Mouse (Mus musculus): ENCODE measurements around the gene Slc38a6. TPM values are rescaled to one million over a fixed set of nuclear protein-coding genes. Genes with fewer than 3 reads are reported as not detected.
A peak's percentile ranks its signal among the peaks of the same experiment; 100 is the strongest.

The Slc38a6 gene
- polyA plus RNA-seq, 2 experiments = 13.1 to 37.6 TPM

DNA sequence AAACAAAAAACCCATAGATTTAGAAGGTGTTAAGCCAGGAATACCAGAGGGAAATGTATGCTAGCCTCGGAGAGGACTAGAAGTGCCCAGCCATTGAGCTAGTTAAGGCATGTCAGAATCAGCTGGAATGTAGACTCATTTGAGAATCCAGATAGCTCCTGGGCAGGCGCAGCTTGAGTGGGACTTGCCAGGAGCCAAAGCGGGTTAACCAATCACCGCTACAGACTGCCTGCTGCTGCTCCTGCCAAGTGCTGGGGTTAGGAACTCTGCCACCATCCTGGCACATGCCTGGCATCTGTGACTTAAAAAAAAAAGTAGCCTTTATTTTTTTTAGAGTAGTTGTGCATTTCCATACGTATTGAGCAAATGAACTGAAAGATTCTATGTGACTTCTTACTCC is 66.8 kb downstream of the Slc38a6 start:
- no peaks in the 10 kb centered on the region for H3K27me3 ChIP-seq (ENCODE audit: control insufficient read depth, insufficient read depth, low read length)
- 0 out of 2 replicates have a peak, but pooled peaks cover 4% of the 10 kb centered on the region for H3K36me3 ChIP-seq (ENCODE audit: control insufficient read depth, insufficient read depth, low read length)
- no peak overlapping the region for H3K4me2 ChIP-seq (replicated peaks; ENCODE audit: low read depth, low read length, severe bottlenecking)
- no peak overlapping the region for H3K9ac ChIP-seq (ENCODE audit: low read depth, low read length, severe bottlenecking)
- H3K9me3 ChIP-seq (ENCODE audit: control insufficient read depth, low read length) = 0 out of 2 replicates have a peak, but pooled peaks cover 1% of the 10 kb centered on the region
- DNase-seq (ENCODE audit: low spot score) = no peak
- H3K4me1 ChIP-seq (ENCODE audit: control insufficient read depth, insufficient read depth, low read length) = peaks cover 37% of the 10 kb centered on the region
- no peak overlapping the region for H3K4me3 ChIP-seq (replicated peaks; ENCODE audit: low read length)
- ATAC-seq (ENCODE audit: low FRiP score, low read depth) = no peak
- no peak overlapping the region for H3K27ac ChIP-seq (replicated peaks; ENCODE audit: low read depth, low read length)
- WGBS = 66% methylated on average over 5 of the region's 5 CpGs
- no peak for TF ChIP-seq POLR2A (IDR thresholded peaks at IDR 0.05; ENCODE audit: borderline replicate concordance, extremely low read depth, insufficient read depth, insufficient read length)

DNA sequence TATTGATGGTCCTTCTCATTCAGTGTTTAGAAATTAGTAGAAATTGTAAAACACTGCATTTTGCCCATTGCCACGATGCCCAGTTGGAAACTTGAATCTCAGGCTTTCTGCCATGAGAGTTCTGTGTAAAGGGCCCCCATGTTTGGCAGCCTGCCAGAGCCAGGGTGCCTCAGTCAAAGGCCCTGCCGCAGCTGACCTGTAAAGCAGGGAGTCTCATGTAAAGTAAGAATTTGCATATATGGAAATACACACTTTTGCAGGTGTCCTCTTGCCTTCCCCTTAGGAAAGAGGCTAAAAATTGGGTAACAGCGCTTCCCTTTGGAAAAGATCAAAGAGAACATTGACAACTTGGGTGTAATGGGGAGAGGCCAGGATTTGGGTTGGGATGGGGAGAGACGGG is 67.9 kb downstream of the Slc38a6 start:
- Histone ChIP-seq H3K27me3 (ENCODE audit: control insufficient read depth, insufficient read depth, low read length) (no peaks in the 10 kb centered on the region), H3K27ac (replicated peaks; ENCODE audit: low read depth, low read length) (no peak overlapping the region), H3K4me2 (replicated peaks; ENCODE audit: low read depth, low read length, severe bottlenecking) (no peak overlapping the region), H3K9ac (ENCODE audit: low read depth, low read length, severe bottlenecking) (no peak overlapping the region), H3K9me3 (ENCODE audit: control insufficient read depth, low read length) (0 out of 2 replicates have a peak, but pooled peaks cover 3% of the 10 kb centered on the region), H3K36me3 (ENCODE audit: control insufficient read depth, insufficient read depth, low read length) (0 out of 2 replicates have a peak, but pooled peaks cover under 1% of the 10 kb centered on the region), H3K4me1 (ENCODE audit: control insufficient read depth, insufficient read depth, low read length) (peaks cover 37% of the 10 kb centered on the region), H3K4me3 (replicated peaks; ENCODE audit: low read length) (no peak overlapping the region)
- DNase-seq (ENCODE audit: low spot score) (no peak), ATAC-seq (ENCODE audit: low FRiP score, low read depth) (no peak)
- WGBS = 29% methylated on average over 4 of the region's 4 CpGs
- no peak for TF ChIP-seq POLR2A (IDR thresholded peaks at IDR 0.05; ENCODE audit: borderline replicate concordance, extremely low read depth, insufficient read depth, insufficient read length)

DNA sequence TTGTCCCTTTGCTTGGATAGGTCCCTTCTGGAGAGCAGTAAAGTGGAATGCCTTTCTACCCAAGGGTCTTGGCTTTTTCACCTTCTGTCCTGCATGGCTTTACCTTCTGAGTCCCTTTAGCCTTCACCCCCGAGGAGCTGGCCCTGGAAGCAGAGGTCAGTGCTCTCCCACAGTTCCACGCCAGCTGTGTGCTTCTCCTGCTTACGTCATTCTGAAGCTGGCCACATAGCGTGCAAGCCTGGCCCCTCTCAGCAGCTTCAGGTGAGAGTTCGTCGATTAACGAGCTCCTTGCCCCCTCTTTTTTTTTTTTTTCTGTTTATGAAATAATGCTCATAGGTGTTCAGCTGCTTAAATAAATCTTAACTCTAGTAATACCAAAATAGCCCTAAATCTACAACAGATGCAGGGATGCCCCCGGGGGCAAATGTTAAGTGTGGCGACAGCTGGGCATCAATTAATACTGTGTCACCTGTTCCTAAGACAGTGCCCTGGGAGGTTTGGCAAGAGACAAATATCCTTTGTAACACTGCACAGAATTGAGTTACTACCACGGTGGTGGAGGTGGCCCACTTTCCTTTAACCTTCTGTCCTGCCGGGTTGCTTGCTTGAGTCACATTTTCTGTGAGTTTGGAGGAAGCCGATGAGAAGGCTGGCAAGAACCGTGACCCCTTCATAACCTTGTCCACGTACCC is 68.7 kb downstream of the Slc38a6 start:
- Histone ChIP-seq H3K9me3 (ENCODE audit: control insufficient read depth, low read length) (0 out of 2 replicates have a peak, but pooled peaks cover 3% of the 10 kb centered on the region), H3K36me3 (ENCODE audit: control insufficient read depth, insufficient read depth, low read length) (no peaks in the 10 kb centered on the region), H3K27me3 (ENCODE audit: control insufficient read depth, insufficient read depth, low read length) (no peaks in the 10 kb centered on the region), H3K4me3 (replicated peaks; ENCODE audit: low read length) (no peak overlapping the region), H3K9ac (ENCODE audit: low read depth, low read length, severe bottlenecking) (no peak overlapping the region), H3K4me1 (ENCODE audit: control insufficient read depth, insufficient read depth, low read length) (peaks cover 37% of the 10 kb centered on the region), H3K27ac (replicated peaks; ENCODE audit: low read depth, low read length) (no peak overlapping the region), H3K4me2 (replicated peaks; ENCODE audit: low read depth, low read length, severe bottlenecking) (no peak overlapping the region)
- no peak for TF ChIP-seq POLR2A (IDR thresholded peaks at IDR 0.05; ENCODE audit: borderline replicate concordance, extremely low read depth, insufficient read depth, insufficient read length)
- ATAC-seq (ENCODE audit: low FRiP score, low read depth) = peak; percentile 58
- WGBS = 22% methylated on average over 14 of the region's 14 CpGs
- DNase-seq (ENCODE audit: low spot score) = peak; percentile 67

DNA sequence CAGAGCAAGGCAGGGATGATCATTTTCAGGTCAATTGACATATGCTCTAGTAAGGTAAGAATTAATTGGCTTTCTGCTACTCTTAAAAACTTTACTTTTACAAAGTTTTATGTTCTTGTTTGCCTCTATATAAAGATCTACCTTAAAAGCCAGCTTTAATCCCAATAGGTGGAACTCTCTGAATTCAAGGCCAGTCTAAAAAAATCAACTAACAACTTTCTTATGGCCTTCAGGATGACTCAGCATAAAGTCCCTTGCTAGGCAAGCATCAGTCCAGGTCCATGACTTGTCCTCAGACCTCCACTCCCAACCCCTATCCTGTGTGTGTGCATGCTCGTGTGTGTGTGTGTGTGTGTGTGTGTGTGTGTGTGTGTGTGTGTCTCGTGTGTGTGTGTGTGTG is 70.1 kb downstream of the Slc38a6 start:
- DNase-seq (ENCODE audit: low spot score) (no peak), ATAC-seq (ENCODE audit: low FRiP score, low read depth) (no peak)
- Histone ChIP-seq H3K9me3 (ENCODE audit: control insufficient read depth, low read length) (0 out of 2 replicates have a peak, but pooled peaks cover 3% of the 10 kb centered on the region), H3K4me3 (replicated peaks; ENCODE audit: low read length) (no peak overlapping the region), H3K27ac (replicated peaks; ENCODE audit: low read depth, low read length) (no peak overlapping the region), H3K36me3 (ENCODE audit: control insufficient read depth, insufficient read depth, low read length) (no peaks in the 10 kb centered on the region), H3K9ac (ENCODE audit: low read depth, low read length, severe bottlenecking) (no peak overlapping the region), H3K4me2 (replicated peaks; ENCODE audit: low read depth, low read length, severe bottlenecking) (no peak overlapping the region), H3K27me3 (ENCODE audit: control insufficient read depth, insufficient read depth, low read length) (no peaks in the 10 kb centered on the region), H3K4me1 (ENCODE audit: control insufficient read depth, insufficient read depth, low read length) (peaks cover 26% of the 10 kb centered on the region)
- TF ChIP-seq POLR2A (IDR thresholded peaks at IDR 0.05; ENCODE audit: borderline replicate concordance, extremely low read depth, insufficient read depth, insufficient read length) = no peak
- WGBS = 57% methylated on average over 2 of the region's 2 CpGs

DNA sequence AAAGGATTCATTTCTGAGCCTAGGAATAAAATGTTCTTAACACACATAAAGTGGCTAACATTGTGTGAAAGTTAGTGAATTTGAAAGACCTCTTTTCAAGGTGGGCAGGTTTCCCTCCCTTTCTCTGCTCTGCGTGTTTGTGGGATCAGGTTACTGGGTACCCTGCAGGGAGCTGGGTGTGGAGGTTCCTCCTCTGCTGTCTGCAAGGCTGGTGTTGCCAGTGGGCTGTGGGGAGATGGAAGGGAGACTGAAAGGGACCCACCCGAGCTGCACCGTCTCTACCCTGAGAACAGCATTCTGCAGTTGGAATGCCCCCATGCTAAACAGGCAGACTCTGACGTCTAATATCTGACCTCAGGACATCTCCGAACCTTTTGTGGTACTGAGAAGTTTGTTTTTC is 70.7 kb downstream of the Slc38a6 start:
- no peak overlapping the region for H3K4me2 ChIP-seq (replicated peaks; ENCODE audit: low read depth, low read length, severe bottlenecking)
- 43% methylated on average over 5 of the region's 5 CpGs for WGBS
- no peak for TF ChIP-seq POLR2A (IDR thresholded peaks at IDR 0.05; ENCODE audit: borderline replicate concordance, extremely low read depth, insufficient read depth, insufficient read length)
- H3K9me3 ChIP-seq (ENCODE audit: control insufficient read depth, low read length) = 0 out of 2 replicates have a peak, but pooled peaks cover 3% of the 10 kb centered on the region
- ATAC-seq (ENCODE audit: low FRiP score, low read depth) (no peak), DNase-seq (ENCODE audit: low spot score) (no peak)
- H3K36me3 ChIP-seq (ENCODE audit: control insufficient read depth, insufficient read depth, low read length) = no peaks in the 10 kb centered on the region
- H3K4me1 ChIP-seq (ENCODE audit: control insufficient read depth, insufficient read depth, low read length) = peaks cover 20% of the 10 kb centered on the region
- H3K9ac ChIP-seq (ENCODE audit: low read depth, low read length, severe bottlenecking) = no peak overlapping the region
- H3K27me3 ChIP-seq (ENCODE audit: control insufficient read depth, insufficient read depth, low read length) = no peaks in the 10 kb centered on the region
- no peak overlapping the region for H3K27ac ChIP-seq (replicated peaks; ENCODE audit: low read depth, low read length)
- H3K4me3 ChIP-seq (replicated peaks; ENCODE audit: low read length) = no peak overlapping the region
